Mouse (Mus musculus): ENCODE results near the gene Cwc25. TPM values are rescaled to one million over a fixed set of nuclear protein-coding genes. Genes with fewer than 3 reads are reported as not detected.

The Cwc25 gene
- 10 to 100 TPM; 10.8 to 11.8 TPM for total RNA-seq (2021)

- intact Hi-C loops (cut with DNase I) = no loop called here
- peak; percentile 97 to 98 for DNase-seq
Measured at GRCm38 (mm10) chr11:97766154-97766881, at the start of gene Cwc25. Gene Cwc25 (minus strand): TSS chr11:97766556.

GRCm38 (mm10) chr11:97815736-97816135 lies 49.4 kb upstream of the Cwc25 start:
- no peak for DNase-seq
- intact Hi-C loops (cut with DNase I) = no loop called here

GRCm38 (mm10) chr11:97813746-97814515 lies 47.6 kb upstream of the Cwc25 start:
- intact Hi-C loops (cut with DNase I) = no loop called here
- no peak for DNase-seq

GRCm38 (mm10) chr11:97813085-97813484 lies 46.7 kb upstream of the Cwc25 start:
- intact Hi-C loops (cut with DNase I) = no loop called here
- DNase-seq = peak in 1 of 2 experiments; percentile 0

- intact Hi-C loops (cut with DNase I) = no loop called here
- no peak for DNase-seq
Measured at GRCm38 (mm10) chr11:97812491-97812921, 46.1 kb upstream of the Cwc25 start.

- intact Hi-C loops (cut with DNase I) = no loop called here
Measured at GRCm38 (mm10) chr11:97811569-97812362, 45.4 kb upstream of the Cwc25 start.

GRCm38 (mm10) chr11:97810970-97811369 lies 44.6 kb upstream of the Cwc25 start:
- intact Hi-C loops (cut with DNase I) = no loop called here
- DNase-seq = no peak

More at GRCm38 (mm10) chr11:97811569-97812362, 45.4 kb upstream of the Cwc25 start:
- no peak for DNase-seq

- DNase-seq = no peak
- intact Hi-C loops (cut with DNase I) = no loop called here
Measured at GRCm38 (mm10) chr11:97810356-97810755, 44.0 kb upstream of the Cwc25 start.

- intact Hi-C loops (cut with DNase I) = no loop called here
- peak in 1 of 2 experiments; percentile 37 for DNase-seq
Measured at GRCm38 (mm10) chr11:97809235-97810121, 43.1 kb upstream of the Cwc25 start.

- DNase-seq = peak in 1 of 2 experiments; percentile 46
- intact Hi-C loops (cut with DNase I) = no loop called here
Measured at GRCm38 (mm10) chr11:97808621-97809234, 42.4 kb upstream of the Cwc25 start.

GRCm38 (mm10) chr11:97808093-97808492 lies 41.7 kb upstream of the Cwc25 start:
- peak; percentile 67 to 77 for DNase-seq
- intact Hi-C loops (cut with DNase I) = no loop called here

GRCm38 (mm10) chr11:97807626-97808025 lies 41.3 kb upstream of the Cwc25 start:
- peak in 1 of 2 experiments; percentile 62 for DNase-seq
- intact Hi-C loops (cut with DNase I) = no loop called here

- DNase-seq = peak in 1 of 2 experiments; percentile 13
- intact Hi-C loops (cut with DNase I) = no loop called here
Measured at GRCm38 (mm10) chr11:97806613-97806964, 40.2 kb upstream of the Cwc25 start.

- intact Hi-C loops (cut with DNase I) = no loop called here
- DNase-seq = peak in 1 of 2 experiments; percentile 65
Measured at GRCm38 (mm10) chr11:97805662-97806612, 39.6 kb upstream of the Cwc25 start.

GRCm38 (mm10) chr11:97804841-97805661 lies 38.7 kb upstream of the Cwc25 start:
- DNase-seq = peak in 1 of 2 experiments; percentile 53
- intact Hi-C loops (cut with DNase I) = no loop called here

GRCm38 (mm10) chr11:97803847-97804246 lies 37.5 kb upstream of the Cwc25 start:
- intact Hi-C loops (cut with DNase I) = no loop called here
- DNase-seq = peak in 1 of 2 experiments; percentile 4

GRCm38 (mm10) chr11:97802495-97802894 lies 36.1 kb upstream of the Cwc25 start:
- intact Hi-C loops (cut with DNase I) = no loop called here
- peak in 1 of 2 experiments; percentile 31 for DNase-seq

GRCm38 (mm10) chr11:97802194-97802470 lies 35.8 kb upstream of the Cwc25 start:
- intact Hi-C loops (cut with DNase I) = no loop called here
- no peak for DNase-seq
